Mouse (Mus musculus) cerebellum, adult (tissue): ENCODE data around the gene D430041D05Rik.
"Not testable (repeated sequence)": the region's sequence is repeated elsewhere in the genome, so short reads cannot be mapped to it uniquely, and the experiment has no call there.

Experiments
- ATAC-seq: cut with Nextera tagmentation; 2 replicates; pipeline ENCODE4 v1.9.2; 2017; ENCODE audit warnings: mild to moderate bottlenecking, moderate library complexity, mixed read lengths; ENCODE audit not compliant: insufficient number of reproducible peaks, low FRiP score, low TSS enrichment

D430041D05Rik gene

DNA sequence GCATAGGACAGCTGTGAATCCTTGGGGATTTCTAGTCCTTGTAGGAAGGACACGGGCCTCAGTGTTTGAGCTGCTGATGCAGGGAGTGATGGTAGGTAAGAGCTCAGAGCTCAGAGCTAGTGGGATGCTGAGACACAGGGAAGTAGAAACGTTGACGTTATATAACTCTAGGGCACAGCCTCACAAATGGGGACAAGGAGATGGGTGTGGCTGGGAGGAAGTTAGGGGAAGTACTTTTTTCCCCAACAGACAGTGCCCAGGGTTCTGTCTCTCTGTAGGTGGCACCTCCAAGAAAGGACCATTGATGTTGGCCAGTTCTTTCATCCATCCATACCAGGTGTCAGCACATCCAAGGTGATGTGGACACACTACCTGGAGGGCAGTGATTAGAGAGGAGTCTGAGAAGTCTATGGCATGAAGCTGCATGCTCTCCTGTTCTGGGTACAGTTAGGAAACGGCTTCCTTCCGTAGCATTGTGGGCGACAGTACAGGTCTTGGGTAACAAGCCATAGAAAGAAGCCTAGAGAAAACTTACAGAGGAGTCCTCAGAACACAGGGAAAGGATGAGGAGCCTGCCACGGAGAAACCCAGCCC, 278.4 kb downstream of the D430041D05Rik start:
- no peak for ATAC-seq

DNA sequence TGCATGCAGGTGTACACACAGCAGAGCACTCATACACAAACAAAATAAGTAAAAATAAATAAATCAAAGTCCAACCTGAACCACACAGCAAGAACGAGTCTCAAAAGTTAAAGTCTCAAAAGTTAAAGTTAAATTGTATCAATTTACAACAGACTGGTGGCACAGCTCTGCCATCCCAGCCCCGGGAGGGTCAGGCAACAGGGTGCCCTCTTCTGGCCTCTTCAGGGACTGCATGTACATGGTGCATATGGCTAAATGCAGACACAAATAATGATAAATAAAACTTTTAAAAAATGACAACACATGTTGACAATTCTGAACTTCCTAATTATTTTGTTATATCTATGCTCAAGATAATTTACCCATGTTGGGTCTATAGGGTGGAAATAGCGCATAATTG, 279.8 kb downstream of the D430041D05Rik start:
- no peak for ATAC-seq

DNA sequence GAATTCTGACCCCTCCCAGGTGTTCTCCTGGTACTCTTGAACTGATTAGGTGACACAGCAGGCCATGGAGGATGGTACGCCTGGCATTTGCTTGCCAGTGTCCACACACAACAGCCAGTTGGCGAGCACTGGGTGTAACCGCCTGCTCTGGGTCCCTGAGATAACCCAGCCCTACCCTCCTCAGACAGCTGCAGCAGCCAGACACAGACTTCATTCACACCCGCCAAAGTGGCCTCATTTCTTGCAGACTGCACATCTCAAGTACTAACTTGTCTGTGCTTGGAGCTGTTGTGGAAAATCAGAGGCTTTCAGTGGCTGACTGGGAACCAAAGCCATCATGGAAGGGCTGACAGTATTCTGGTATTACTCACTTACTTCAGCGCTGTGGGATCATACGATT, 280.6 kb downstream of the D430041D05Rik start:
- ATAC-seq: no peak

DNA sequence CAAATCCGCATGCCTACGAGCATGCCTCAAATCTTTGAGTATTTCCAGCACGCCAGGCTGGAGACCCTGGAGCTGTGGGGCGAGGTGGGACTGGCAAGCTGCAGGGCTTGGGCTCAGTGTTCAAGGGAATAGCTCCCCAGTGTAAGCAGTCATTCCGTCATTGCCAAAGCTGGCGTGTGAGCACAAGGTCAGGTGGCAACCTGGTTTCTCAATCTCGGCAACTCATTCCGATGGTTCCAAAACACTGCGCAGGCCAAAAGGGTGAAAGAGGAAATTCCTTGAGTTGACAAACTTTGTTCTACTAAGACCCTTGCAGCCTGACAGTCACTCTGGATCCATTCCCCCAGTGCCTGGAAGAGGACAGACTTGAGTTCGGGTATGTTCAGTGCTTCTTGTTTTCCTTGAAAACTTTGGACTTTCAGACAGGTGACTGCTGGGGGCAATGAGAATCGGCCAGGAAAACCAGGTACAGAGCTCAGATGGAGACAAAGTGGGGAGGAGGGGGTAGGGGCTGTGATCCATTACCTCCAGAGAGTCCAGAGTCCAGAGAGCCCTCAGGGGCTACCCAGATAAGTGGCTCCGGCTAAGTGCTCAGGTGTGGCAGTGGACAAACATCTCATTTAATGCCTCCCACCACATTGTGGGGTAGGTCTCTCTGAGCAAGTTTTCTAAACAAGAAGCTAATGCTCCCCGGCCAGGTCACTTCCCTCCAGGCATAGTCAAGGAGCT, 281.8 kb downstream of the D430041D05Rik start:
- no peak for ATAC-seq

DNA sequence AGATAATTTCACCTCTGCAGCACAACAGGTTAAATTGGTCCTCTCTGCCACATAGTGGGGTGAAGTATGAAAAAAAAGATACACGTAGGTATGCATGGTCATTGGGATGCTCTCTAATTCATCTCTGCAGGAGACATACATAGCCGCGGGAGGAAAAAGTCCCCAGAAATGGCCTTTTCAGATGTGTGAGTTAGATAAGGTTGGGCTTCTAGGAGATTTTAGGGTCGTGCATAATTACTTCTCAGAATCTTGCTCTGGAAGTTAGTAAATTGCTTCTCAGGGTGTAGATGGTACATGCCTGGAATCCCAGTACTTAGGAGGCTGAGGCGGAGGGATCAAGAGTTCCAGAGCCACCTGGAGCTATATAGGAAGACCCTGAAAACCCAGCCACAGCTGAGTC, 286.7 kb downstream of the D430041D05Rik start:
- ATAC-seq: no peak

DNA sequence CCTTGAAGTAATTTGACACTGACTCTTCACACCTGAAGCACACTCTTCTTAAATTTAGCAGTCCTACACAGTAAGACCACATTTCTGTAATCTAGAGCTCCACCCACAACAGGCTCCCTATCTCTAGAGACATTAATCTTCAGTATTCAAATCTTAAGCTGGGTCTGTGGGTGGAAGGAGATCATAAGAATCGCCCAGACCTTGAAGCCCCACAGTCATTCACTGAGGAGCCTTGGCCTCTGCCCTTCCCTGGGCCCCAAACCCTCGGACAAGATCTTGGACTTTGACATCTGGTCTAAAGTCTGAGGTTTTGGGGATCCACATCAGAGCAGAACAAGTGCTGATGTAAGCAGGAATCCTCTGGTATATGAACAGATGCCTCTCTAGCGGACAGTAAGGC, 287.3 kb downstream of the D430041D05Rik start:
- no peak for ATAC-seq

DNA sequence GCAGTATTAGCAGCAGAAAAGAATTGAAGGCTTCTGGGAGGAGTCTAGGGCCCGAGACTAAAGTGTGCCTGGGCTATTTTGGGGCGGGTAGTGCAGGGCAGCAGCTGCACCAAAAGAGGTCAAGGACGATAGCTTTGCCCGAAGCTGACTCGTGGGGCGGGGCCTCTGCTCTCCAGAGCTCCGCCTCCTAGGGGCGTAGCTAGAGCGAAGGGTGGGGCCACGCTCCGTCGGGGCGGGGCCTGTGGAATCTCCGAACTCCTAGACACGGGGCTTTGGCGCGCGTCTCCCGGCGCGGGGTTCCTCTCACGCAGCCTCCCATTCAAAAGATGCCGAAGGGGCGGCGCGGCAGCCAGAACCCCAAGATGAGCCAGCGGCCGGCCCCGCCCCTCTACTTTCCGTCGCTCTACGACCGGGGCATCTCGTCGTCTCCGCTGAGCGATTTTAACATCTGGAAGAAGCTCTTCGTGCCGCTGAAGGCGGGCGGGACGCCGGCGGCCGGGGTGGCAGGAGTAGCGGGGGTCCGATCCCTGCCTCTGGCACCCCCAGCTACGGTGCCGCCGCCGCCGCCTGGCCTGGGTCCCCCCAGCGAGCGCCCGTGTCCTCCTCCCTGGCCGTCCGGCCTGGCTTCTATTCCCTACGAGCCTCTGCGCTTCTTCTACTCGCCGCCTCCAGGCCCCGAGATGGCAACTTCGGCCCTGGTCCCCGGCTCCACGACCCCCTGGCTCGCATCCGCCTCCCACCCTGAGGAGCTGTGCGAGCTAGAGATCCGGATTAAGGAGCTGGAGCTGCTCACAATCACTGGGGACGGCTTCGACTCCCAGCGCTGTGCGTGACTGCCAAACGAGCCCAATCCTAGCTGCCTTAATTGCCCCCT, 288.1 kb downstream of the D430041D05Rik start, which contains the start of gene A930018P22Rik:
Gene A930018P22Rik, plus strand, starts transcription at position 265 of the 874 bp plus-strand sequence.
- peak; percentile 86 for ATAC-seq

DNA sequence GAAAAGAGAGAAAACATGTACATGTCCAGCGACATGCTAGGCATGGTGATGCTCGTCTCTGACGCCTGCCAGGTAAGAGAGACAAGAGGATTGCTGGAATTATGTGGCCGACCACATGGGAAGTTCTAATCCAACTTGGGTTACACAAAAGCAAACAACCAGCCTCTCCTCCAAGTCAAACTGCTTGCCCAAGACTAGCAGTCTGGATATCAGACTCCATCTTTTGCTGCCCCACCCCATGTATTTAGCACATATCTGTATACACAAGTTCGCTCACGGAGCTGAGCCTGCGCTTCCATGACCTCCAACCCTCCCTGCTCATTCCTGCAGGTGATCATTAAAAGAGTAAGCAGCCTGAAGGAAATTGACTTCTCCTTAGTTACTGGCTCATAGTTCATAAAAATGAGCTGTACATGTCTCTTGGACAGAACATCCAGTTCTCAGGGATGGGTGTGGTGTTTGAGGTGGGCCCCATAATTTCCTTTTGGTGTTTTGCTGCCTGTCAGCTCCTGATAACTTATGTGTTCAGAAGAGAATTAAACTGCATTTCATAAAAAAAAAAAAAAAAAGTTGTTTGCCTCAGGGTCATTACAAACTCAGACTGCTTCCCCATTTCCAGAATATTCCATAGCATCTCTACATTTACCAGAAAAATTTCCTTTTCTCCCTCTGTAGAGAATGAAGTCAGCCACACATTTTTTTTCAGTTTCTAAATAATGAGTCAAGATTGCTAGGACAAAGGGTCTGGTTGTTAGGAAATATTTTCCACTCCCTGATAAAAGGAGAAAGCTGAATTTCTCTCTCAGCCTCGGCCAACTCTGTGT, 288.9 kb downstream of the D430041D05Rik start:
- ATAC-seq: no peak

DNA sequence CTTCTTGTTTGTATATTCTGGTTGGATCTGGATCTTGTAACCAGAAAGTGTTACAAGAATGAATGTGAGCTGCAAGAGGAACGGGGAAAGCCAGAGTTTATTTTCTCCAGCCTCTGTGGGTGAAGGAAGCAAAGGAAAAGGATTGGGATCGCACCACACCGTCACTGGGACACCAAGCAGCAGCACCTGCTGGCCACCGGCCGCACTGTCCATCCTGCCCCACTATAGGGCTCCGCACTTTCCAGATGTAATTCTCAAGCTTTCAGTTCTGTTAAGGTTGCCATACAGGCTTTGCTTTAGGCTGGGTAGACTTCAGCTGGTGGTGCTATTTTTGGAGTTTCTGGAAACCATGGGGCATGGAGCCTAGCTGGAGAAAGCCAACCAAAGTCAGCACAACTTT, 290.5 kb downstream of the D430041D05Rik start:
- ATAC-seq: no peak

DNA sequence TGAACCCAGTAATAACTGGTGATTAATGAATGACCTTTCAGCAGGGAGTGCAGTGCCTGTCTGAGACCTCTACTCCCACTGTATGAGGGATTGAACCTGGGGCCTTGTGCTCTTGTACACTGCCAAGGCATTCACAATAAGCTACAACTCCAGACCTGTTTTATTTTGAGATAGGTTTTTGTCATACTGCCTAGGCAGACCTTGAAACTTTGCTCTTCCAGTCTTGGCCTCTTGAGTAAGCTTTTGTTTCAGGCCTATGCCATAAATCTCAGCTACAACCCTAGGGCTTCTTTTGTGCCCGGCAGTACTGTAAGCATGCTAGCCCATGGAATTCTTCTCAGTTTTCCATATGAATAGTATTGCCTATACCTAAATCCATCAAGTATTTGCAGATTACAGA, 291.7 kb downstream of the D430041D05Rik start:
- no peak for ATAC-seq

DNA sequence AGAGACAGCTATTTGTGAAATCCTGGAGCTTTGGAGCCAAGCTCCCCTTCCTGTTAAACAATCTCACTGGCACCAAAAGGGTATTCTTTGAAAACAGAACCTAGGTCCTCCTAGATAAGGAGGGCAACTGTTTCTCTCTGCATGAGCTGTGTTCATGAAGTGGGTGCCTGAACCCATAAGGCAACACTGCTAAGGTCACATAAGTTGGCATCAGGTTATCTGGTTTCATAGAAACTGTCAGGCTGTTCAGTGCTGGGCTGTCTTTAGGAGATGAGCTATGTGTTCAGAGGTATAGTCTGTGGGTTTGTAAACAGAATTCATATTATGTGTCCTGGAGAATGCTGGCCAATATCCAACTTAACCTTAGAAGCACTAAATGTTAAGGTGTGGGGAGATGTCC, 293.6 kb downstream of the D430041D05Rik start:
- ATAC-seq: not testable (repeated sequence)

DNA sequence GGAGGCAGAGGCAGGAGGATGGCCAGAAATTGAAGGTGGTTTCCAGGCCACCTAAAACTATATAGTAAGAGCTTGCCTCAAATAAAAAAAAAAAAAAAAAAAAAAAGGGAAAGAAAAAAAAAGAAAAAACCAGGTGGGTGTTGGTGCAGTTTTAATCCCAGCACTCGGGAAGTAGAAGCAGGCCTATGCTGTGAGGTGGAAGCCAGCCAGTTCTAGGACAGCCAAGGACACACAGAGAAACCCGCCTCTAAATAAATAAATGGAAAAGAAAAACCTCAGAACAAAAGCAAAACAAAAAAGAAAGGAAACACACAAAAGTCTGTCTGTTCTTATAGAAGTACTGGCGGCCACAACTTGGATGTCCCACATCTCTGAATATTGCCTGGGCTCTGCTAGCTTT, 295.9 kb downstream of the D430041D05Rik start:
- no peak for ATAC-seq

DNA sequence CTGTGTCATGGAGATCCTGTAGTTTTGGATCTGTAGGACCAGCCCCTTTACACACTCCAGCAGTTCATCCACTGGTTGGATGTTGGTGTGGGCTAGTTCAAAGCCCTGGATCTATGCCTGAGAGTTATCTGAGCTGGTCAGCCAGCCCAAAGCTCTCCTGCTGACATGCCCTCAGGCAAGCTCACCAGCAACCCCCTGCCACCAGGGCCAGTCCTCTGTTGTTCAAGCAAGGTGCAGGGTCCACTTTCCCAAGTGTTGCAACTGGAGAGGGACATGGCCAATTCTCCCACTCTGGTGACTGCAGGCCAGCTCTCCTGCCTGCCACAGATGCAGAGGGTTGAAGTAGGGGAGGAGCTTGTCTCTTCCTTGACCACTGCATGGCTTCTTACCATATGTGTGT, 297.2 kb downstream of the D430041D05Rik start:
- ATAC-seq: not testable (repeated sequence)

DNA sequence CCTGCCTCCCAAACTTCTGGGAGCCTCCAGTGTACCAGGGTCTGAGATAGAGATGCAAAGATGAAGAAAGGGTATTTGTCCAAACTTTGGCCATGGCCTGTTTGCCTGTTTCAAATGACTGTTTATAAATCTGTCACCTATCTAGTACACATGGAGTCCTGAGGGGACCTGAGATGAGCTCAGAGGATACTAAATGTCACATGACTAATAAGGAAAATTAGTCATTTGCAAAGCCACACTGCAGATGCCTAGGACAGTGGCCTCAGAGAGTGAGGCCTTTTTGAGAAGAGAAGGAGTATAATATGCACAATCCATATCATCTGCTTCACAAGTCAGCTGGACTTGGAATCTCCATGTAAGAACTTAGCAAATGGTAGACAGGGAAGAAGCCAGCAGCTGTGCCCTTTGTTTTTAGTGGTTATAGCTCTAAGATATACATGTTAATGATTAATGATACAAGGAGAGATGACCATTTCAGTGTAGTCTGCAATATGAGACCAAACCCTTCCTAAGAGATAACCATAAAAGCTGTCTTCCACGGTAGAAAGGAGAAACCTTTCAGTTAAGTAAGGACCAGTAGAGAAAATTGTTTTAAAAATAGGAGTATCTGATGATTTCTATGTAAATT, 299.5 kb downstream of the D430041D05Rik start:
- not testable (repeated sequence) for ATAC-seq

DNA sequence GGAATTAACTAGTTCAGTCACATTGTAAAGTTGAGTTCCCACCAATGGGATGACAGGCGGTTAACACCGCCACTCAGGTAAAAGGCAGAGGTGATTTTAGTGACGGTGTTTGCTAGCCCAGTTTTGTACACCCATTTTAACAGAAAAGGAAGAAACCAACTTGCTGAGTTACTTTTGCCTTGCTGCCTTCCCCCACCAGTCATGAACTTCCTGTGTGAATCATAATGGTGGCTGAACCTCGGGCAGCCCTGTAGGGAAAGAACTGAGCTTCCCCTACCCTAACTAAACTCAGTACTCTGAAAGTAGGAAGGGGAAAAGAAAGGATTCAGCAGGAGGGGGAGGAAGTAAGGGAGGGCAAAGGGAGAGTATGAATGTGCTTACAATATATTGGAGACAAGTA, 300.8 kb downstream of the D430041D05Rik start:
- ATAC-seq: no peak

DNA sequence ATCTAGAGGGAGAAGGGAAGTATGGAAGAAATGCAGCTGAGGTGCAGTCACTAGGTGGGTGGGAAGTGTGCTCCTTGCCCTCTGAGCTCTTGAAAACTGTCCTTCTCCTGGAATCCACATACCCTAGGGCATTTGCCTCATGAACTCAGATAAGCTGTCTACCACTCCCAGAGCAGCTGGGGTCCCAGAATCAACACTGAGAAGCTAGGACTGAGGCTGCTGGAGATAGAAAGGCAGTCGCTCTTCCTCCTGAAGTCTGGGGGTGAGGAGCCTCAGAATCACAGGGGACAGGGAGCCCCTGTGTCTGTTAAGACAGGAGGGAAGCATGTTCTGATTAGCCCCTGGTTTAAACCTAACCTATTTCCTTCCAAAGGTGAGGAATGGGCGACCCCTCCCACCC, 301.3 kb downstream of the D430041D05Rik start:
- ATAC-seq: no peak

DNA sequence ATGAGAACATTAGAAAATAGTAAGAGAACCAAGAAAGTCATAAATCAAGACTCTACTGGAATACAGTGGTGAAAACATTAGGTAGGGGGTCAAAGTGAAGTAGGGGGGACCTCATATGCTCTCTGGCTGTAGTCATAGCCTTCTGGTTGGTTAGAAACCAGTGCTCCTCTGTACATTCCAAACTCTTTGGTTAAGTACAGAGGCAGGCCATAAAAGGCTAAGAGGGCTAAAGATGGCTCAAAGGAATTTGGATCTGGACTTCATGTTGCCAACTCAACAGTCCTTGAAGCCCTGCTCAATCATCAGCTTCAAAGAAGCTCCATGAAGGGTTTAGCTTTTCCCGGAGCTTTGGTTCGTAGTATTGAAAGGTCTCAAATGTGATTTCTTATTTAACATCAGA, 301.8 kb downstream of the D430041D05Rik start:
- ATAC-seq: not testable (repeated sequence)

DNA sequence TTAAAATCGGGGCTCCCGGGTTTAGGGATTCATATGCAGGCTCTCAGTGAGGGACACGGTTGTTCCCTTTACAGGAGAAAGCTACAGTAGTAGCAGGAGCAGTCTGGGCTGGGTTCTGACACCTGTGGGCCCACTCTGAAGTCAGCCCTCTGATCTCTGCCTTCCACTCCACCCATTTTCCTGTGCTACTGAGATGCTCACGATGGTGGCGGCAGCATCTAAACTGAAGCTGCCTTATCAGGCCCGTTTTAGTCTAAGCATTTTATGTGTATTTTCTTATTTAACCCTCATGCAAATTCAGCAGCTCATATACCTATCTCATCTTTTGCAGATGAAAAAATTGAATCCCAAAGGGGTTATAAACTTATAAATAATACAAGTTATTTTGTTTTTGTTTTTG, 306.0 kb downstream of the D430041D05Rik start:
- no peak for ATAC-seq

DNA sequence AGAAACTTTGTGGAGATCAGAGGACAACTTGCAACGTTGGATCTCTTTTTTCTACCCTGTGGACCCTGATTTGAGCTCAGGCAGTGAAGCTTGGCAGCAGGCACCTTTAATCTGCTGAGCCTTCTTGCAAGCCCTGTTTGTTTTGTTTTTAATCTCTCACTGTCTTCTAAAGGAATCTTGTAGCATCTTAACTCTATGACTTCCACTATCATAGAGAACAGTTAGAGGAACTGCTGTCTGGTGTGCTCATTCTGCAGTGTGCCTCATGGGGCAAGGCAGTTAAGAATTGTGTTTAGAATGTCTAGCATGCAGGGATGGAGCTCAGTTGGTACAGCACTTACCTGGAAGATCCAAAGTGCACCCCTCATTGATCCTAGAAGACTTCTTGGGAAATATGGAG, 310.9 kb downstream of the D430041D05Rik start:
- no peak for ATAC-seq

DNA sequence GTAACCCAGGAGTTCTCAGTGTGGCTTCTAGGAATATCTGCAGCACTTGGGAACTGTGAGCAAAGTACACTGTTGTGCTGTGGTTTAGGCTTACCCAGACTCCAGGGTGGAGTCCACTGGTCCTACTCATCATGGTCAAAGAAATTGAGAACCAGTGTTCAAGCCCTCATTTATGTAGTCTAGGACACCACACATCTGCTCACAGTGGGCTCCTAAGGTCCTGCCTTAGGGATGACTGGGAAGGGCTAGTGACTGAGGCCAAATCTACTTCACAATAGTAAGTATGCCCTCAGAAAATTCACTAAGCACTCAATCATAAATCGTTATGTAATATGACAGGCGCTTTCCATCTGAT, 311.6 kb downstream of the D430041D05Rik start:
- ATAC-seq: no peak
